Mouse (Mus musculus): ENCODE measurements around the gene Ston1.

The Ston1 gene

DNA sequence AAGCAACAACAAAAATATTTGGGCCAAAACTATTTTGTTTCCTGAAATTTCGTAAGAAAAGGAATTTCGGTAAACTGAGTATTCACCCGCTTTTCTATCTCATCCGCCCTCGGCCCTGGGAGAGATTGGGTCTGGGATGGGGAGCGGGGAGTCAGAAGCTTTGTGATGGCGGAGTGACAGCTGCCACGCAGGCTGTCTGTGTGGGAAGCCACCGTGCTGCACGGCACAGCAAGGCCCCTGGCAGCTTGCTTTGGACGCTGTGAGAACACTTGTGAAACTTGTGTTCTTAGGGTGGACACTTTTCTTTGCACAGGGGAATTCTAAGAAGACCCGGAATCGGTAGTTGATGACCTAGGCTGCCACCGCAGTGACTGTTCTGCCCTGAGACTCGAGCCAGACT lies 10.1 kb upstream of the Ston1 start:
- no peak for DNase-seq (ENCODE audit: low spot score in 2 of 2)

DNA sequence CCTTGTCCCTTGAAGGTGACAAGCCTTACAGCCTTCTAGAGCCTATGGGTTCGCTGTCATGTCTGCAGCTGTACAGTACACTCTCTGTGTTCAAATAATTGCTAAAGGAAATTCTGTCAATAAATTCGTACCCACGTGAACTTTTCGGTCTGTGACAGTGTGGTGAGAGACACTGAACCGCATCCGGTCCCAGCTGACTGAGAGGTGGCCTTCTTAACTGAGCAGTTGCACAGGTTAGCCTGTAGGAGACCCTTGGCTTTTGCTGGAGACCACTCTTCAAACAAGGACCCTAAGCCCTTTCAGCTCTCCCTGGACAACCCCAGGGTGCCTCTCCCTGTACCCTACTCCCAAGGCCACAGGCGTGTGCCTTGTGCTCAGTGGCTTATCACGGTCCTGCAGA lies 9.3 kb upstream of the Ston1 start:
- DNase-seq (ENCODE audit: low spot score in 2 of 2): no peak

DNA sequence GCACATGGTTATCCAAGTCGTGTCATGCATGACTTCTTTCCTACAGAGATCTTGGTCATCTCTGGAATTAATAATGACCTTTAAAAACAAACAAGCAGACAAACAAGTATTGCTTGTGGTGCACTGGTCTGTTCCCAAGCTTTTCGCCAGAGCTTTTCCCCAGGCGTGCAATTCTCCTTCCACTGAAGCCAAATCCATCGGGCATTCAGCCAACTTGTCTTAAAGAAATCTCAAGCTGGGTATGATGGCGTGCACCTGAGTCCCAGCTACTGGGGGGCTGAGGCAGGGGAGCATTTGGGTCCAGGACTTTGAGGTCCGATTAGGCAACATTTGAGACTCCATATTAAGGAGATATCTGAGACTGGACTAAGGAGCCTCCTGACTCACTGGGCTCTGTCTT lies 7.2 kb upstream of the Ston1 start:
- no peak for DNase-seq (ENCODE audit: low spot score in 2 of 2)

DNA sequence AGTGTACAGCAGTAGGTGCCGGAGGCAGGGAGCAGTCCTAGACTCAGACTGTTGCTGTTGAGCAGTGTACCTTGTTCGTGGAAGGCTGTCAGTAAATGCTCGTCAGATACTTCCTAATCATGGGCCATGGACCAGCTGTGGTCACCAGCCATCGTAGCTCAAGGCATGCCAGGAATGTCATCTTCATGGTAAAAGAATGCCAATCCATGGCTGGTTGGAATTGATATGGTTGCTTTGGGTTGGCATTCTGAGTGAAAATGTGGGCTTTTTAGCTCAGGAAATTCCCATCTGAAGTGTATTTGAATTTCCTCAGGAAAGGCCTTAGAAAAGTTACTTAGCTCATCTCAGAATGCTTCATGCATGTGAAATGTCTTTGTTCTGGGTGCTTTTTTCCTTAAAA lies 2.4 kb upstream of the Ston1 start:
- DNase-seq (ENCODE audit: low spot score in 2 of 2): no peak

DNA sequence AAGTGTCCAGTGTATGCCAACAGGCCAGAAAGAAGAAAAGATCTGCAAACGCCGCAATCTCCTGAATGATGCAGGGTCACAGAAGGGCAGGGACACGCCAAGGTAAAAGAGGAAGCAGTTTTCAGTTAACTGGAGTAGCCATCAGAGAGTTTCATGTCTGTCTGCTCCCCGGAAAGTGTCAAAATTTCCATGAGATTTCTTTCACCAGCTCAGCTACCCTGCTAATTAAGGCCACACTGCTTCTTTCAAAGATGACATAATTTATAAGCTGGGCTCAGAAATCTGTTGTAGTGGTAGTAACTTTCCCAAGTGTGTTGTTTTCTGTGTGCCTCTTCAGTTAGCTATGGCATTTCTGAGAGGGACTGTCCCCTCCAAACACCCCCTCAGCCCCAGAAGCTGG lies 1.4 kb upstream of the Ston1 start:
- DNase-seq (ENCODE audit: low spot score in 2 of 2): no peak

DNA sequence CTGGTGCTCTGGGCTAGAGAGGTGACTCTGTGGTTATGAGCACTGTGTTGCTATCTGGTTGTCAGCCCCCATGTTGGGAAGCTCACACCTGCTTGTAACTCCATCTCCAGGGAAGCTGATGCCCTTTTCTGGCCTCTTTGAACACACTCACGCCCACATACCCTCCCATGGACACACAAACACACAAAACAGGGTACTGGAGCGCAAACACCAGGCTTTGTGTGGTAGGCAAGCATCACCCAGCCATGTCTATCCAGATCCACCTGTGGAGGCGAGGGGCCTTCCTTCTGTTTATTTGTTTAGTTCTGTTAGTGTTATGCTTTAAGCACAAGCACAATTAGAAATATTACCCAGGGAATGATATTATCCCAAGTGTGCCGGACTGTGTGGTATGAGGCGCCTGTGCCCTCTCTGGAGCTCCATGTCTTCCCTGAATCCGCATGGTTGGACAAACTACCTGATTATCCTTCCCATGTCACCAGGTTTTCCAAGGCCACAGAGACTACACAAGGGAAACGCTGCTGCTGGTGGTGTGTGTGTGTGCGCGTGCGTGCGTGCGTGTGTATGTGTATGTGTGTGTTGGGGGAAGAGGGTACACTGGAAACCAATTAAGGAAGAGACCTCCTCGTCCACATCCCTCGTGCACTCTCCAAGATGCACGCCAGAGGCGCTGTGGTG lies 801 bp upstream of the Ston1 start:
- DNase-seq (ENCODE audit: low spot score in 2 of 2): peak; percentile 22 to 70

DNA sequence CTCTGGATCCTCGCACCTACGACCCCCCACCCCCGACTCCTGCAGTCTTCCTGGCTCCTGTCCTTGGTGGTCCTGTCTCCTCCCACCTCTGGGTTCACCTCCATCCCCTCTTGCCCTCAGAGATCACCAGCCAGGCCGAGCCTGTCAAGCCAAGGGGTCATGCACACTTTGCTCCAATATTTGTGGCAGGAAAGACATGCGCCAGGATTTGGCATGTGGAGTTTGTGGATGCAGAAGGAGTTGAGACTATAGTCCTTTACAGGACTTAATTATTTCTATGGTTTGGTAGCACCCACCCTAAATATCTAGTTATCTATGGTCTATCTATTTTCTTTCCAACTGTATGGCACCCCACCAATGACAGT lies 554 bp downstream of the Ston1 start:
- no peak for DNase-seq (ENCODE audit: low spot score in 2 of 2)

DNA sequence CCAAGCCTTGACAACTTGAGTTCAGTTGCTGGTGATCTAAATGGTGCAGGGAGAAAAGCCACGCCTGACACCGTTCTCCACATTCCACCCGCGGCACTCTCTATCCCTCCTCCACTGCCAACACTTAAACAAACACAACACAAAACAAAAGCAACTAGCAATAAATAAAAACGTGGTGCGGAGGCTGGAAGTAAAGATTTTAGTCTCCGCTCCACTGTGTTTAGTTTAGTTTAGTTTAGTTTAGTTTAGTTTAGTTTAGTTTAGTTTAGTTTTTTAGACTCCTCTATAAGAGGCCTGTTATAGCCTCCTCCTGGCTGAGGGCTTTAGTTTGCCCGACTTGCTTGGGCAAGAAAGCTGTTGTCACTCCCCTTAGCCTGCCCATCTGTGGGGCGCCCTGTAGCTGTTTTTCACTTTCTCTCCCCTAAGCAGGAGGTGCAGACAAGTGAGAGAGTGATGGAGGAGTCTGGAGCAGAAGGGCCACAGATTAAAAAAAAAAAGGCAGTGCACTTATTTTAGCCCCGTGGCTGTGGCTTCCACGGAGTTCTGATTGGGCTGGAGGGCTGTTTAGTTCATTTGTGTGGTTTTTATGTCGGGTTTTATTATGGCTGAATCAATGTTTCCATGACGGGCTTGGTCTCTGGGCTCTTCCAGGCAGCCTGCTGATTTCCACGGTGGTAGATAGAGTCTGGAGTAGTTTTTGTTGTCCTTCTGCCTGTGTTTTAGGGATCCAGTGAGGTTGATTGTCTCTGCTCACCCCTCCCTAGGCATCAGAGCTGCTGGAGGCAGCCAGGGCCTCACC lies 1.3 kb downstream of the Ston1 start:
- DNase-seq (ENCODE audit: low spot score in 2 of 2): no peak

DNA sequence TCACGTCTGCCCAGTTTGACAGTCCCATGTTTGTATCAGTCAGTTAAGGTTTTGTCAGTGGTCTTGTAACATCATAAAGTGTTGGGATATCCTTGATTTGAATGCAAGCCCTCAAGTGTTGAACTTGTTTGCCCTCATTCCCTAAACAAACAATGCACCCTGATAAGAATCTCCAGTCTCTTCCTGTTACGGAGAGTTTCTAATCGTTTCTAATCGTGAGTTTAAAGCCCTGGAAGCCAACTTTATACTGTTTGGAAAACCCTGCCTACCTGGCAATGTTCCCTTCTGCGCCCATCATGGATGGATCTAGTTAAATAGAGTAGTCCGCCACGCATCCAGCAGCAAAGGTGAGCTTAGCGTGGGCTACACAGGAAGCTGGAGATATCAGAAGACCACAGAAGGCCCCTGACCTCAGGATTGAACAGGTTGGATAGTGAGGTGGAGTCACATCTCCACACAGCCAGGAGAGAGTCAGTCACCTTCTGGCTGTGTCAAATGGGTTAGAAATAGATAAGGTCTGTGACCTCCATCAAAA lies 3.1 kb downstream of the Ston1 start:
- DNase-seq (ENCODE audit: low spot score in 2 of 2): no peak

DNA sequence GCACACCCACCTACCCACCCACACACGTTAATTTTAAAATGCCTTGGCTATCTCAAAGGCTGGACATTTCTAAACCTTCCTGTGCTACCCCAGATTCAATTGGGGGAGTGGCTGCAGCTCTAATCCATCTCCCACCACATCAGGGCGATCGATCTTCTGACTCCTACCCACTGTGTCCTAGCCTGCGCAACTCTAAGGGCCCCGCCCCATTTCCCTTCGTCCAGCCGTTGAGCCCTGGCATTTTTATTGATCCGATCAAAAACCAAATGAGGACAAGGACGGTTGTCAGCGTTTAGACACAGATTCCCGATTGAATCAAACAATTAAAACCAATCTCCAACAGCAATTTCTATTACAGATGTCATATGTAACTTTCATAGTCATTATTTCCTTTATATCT lies 6.5 kb downstream of the Ston1 start:
- DNase-seq (ENCODE audit: low spot score in 2 of 2): no peak

DNA sequence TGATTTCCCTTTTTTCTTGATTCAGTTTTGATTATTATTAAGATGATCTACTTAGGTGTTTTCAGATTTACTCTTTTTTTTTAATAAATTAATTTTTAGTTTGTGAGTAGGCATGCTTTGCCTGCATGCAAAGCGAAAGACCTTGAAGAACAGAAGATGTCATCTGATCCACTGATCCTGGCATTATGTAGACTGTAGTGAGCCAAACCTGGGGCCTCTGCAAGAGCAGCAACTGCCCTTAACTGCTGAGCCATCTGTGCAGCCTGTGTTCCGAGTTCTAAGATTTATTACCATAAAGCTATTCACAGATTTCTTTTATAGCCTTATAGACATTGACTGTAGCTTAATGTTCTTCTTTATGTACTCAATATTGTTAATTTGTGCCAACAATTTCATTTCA lies 8.6 kb downstream of the Ston1 start:
- DNase-seq (ENCODE audit: low spot score in 2 of 2): no peak

DNA sequence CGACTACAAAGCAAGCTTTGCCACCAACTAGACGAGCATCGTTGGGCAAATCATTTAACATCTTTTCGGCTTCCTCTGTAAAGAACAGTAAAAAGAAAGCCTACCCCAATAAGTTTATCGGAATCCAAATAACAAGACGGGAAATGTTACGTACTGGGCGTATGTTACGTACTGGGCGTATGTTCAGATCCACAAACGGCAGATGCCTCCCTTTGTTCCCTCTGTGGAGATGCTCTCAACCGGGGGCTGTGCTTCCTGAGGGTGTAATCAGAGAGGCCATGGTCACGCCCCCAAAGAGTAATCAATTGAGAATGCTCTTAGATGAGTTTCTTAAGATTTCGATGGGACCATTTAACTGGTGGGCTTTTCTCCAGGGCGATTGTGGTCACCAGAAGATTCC lies 11.9 kb downstream of the Ston1 start:
- DNase-seq (ENCODE audit: low spot score in 2 of 2): no peak

DNA sequence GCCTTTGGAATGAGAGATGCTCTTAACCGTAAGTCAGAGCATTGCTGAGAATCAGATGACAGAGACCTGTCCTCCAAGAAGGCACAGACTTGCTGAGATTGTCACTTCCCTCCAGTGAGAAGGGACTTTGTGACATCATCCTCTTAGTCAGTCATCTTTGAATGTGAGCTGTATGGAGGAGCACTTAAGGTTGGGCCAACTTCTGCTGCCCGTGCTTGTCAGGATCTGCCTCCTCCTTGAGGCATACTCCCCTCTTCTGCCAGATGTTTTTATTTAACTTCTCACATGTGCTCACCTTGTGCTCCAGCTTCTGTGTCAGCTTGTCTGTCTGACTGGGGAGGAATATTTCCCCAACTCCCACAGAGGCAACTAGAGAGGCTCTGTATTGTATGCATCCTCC lies 13.6 kb downstream of the Ston1 start:
- no peak for DNase-seq (ENCODE audit: low spot score in 2 of 2)

DNA sequence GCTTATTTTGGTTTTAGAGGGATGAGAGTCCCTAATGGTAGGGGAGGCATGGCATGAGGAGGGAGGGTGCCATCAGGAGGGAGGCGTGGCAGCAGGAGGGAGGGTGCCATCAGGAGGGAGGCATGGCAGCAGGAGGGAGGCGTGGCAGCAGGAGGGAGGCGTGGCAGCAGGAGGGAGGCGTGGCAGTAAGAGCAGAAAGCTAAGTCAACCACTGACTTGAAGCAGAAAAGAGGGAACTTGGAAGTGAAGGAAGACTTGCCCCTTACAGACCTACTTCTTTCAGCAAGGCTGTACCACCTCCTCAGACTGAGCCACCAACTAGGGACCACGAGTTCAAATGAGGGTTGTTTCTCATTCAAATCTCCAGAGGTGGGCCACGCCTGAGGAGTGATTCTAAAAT lies 15.7 kb downstream of the Ston1 start:
- no peak for DNase-seq (ENCODE audit: low spot score in 2 of 2)

DNA sequence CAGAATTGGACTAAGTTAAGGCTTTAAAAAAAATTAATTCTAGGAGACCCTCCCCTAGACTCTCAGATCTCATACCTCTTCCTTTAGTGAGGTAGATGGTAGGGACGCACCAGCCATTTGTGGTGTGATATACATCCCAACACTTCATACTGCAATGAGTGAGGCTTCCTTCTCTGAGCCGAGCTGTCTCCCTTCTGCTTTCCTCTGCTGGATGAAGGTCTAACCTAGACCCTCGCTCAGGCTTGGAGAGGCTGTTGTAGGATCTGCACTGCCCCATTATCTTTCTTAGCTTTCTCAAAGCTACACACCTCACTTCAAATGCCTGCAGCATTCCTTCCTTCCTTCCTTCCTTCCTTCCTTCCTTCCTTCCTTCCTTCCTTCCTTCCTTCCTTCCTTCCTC lies 16.2 kb downstream of the Ston1 start:
- DNase-seq (ENCODE audit: low spot score in 2 of 2): no peak

DNA sequence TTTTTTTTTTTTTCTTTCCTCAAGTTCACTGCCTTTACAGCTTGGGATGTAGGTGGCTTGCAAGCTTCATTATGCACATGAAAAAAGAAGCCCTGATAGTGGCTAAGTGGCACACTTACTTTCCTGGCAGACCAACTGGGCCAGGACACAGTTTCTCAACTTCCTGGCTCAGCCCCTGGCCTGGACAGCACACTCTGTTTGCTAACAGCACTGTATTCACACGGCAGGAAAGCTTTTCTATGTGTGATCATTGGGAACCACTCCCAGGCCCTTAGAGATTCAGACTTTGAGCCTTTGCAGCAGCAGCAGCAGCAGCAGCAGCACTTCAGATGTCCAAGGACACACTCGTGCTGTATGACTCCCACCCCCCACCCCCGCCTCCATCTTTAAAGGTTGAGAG lies 16.8 kb downstream of the Ston1 start:
- no peak for DNase-seq (ENCODE audit: low spot score in 2 of 2)

DNA sequence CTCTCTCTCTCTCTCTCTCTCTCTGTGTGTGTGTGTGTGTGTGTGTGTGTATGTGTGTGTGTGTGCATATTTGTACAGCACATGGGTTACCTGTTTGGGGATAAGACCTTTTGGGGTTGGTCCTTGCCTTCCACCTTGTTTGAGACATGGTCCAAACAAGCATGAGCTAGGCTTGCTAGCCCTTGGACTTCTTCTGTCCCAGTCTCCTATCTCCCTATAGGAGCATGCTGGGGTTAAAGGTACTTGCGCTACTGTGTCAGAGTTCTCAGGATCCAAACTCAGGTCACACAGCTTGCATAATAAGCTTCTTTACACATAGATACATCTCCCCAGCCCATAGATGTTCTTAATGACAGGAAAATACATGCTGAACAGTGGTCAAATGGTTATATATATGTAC lies 17.2 kb downstream of the Ston1 start:
- no peak for DNase-seq (ENCODE audit: low spot score in 2 of 2)

DNA sequence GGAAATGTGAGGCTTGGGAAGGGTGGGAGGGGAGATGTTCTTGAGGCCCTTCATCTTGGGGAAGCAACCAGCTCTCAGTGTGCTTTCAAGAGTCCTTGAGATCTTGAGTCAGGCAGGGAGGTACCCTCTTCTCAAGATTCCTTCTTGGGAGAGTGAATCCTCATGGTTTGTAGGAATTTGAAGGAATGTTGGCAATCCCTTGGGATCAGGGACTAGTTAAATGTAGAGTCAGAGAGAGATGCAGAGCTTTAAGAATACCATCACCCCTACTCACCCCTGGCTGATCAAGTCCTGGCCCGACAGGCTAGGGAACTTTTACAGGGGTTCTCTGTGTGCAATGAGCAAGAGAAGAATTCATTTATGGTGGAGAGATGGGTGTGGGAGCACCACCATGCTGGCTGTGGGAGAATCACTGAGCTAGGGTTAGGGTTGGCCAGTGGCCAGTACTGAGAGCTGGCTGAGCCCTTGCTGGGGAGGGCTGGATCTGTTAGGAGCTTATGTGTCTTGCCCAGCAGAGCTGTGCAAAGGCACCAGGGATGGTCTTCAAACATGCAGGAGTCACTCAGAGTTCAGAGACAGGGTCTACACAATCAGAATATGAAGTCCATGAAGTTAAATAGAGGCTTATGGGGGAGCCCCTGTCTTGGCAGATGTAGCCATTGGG lies 18.1 kb downstream of the Ston1 start:
- DNase-seq (ENCODE audit: low spot score in 2 of 2): no peak

DNA sequence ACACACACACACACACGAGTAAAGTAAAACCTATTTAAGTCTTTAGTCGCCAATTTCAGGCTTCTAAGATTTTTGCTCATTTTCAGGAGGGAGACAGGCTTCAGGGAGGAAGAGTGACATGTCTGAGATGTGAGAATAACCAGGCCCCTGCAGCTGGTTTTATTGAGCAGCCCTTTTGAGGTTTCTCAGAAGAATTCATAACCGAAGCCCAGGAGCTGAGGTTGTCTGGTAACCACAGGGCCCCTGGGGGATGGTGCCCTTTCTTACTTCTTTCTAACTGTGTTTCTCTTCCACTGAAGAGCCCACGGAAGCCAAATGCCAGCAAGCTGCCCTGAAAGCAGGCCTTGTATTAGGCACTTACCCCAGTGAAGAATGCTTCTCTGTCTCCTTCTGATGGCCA lies 23.5 kb downstream of the Ston1 start:
- peak in 1 of 2 experiments; percentile 25 for DNase-seq (ENCODE audit: low spot score in 2 of 2)

DNA sequence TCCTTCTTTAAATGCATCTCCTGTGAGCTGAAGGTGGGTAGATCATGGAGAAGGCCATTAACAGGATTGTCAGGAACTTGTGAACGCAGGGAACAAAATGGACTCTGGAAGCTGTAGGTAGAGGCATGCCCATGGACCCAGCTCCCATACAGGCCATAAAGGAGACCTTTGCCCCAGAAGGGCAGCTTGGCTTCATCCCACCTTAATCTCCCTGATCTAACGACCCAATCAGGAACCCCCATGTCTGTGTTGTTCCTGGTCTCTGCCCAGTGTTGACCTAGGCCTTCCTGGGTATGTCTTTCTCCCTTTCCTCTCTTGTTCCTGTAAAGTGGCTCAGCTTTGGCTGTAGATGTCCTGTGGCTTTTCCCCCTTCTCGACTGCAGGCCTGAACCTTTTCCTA lies 23.9 kb downstream of the Ston1 start:
- no peak for DNase-seq (ENCODE audit: low spot score in 2 of 2)

DNA sequence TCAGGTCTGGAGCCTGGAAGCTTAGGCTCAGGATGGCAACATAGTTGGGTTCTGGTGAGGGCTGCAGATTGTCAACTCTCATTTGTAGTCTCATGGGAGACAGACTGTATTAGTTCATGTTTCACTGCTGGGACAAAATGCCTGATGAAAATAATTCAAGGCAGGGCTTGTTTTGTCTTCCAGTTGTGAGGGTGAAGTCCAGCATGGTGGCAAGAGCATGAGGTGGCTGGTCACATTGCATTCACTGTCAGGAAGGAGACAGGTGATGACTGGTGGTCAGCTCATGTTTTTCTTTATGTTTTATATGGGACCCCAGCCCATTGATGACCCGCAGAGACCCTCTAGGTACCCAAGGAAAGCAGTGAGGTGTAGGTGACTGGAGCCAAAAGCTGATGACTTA lies 25.2 kb downstream of the Ston1 start:
- DNase-seq (ENCODE audit: low spot score in 2 of 2): no peak

DNA sequence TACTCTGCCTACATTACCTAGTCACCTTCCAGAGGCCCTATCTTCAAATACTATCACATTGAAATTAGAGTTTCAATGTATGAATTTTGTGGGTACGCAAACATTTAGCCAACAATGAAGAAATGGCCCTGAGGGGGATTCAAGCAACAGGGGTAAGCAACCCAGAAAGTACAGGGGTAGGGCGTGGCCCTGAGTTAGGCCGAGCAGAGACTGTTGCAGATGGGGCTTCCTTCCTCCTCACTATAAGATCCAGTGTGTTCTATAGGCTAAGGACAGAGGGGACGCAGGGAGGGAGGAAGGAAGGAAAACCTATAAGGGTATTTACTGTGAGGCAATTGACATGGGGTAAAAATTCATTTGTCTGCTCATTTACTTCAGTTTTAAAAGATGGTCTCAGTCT lies 26.9 kb downstream of the Ston1 start:
- DNase-seq (ENCODE audit: low spot score in 2 of 2): no peak

DNA sequence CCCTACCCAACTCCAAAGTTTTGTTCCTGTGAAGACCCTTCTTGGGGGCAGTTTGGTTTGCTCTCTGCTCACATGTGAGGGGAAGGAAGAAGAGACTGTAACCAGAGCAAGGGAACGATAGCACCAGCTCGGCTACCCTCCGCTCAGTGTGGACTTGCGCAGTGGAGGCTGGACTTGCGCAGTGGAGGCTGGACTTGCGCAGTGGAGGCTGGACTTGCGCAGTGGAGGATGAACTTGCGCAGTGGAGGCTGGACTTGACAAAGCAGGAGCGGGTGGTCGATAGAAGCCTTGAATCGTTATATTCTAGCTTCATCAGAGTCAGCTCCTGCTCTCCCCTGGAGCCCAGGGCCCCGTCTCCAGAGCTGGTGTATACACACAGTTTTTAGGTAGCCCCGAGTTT lies 27.9 kb downstream of the Ston1 start:
- DNase-seq (ENCODE audit: low spot score in 2 of 2): no peak

All from spleen, postnatal 10 days (tissue).